In the genomic region with DNA sequence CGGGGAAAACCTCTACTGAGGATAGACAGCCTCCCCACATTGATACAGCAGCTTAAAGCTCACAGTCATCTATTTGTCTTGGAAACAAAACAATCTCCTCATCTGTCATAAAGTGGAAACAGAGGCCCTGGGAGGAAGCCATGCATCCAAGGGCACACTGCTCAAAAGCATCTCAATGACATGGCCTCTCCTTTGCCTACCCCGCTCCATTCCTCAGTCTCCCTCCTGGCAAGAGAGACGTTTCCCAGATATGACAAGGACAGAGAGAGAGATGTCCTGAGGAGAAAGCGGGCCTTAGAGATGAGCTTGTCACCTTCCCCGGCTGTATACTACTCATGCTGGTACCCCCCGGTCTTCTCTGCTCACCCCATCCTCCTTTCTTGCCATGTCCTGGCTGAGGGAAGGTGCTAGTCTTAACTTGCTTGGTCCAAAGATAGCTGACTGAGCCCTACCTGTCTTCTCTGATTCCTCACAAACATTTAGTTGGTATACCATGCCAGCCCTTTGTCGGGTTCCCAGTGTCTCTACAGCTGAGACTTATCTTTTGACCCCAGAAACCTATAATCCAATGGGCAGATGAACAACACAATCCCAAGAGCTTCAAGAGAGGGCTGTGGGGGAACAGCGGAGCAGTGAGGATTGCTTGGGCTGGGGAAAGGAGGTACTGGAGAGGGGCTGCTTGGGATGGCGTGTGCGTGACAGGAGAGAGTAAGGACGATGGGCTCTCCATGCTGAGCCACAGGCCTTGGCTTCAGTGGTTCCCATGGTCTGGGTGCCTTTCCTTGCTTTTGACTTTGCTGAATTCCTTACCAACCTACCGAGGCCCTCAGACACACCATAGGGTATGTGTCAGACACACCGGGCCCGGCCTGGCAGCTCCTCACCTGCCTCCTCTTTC, we compare ENCODE assay signal across 29 mouse cellular contexts. TPM values are rescaled to one million over a fixed set of nuclear protein-coding genes. Genes with fewer than 3 reads are reported as not detected.
DNase-seq lines count a peak whose midpoint lies in the region; ATAC-seq and TF ChIP-seq lines count a peak whose summit lies in the region.
"Had no signal": no experiment of that assay in that cellular context is flagged by ENCODE, and none has a peak within 500 bp of the region (broad histone marks: within the 10 kb centered on the region; RNA-seq: fewer than 3 reads in every experiment).

No protein-coding gene starts in this region.

- H3K4me1 ChIP-seq in hindbrain, embryonic 10.5 days (replicated peaks), result peaks cover 26% of the 10 kb centered on the region
- no peaks in the 10 kb centered on the region for H3K4me1 ChIP-seq in hindbrain, embryonic 12.5 days
- H3K4me1 ChIP-seq in megakaryocyte, embryonic 14.5 days, result peaks cover 98% of the 10 kb centered on the region
- H3K4me1 ChIP-seq in bone marrow, adult 2 months (ENCODE audit: control insufficient read depth, insufficient read depth, low read length), result peaks cover 14% of the 10 kb centered on the region
- peaks cover 16% of the 10 kb centered on the region for H3K4me1 ChIP-seq in limb, embryonic 10.5 days
- H3K4me1 ChIP-seq: embryonic facial prominence, embryonic 13.5 days; midbrain, embryonic 15.5 days had no signal

- H3K27me3 ChIP-seq in hindbrain, embryonic 10.5 days (ENCODE audit: insufficient read depth, poor library complexity, severe bottlenecking), result no peaks in the 10 kb centered on the region
- no peaks in the 10 kb centered on the region for H3K27me3 ChIP-seq in hindbrain, embryonic 12.5 days
- no peaks in the 10 kb centered on the region for H3K27me3 ChIP-seq in megakaryocyte, embryonic 14.5 days (replicated peaks)
- H3K27me3 ChIP-seq in limb, embryonic 10.5 days (ENCODE audit: low read depth, poor library complexity, severe bottlenecking), result no peaks in the 10 kb centered on the region
- H3K27me3 ChIP-seq: embryonic facial prominence, embryonic 13.5 days; midbrain, embryonic 15.5 days had no signal

- no peak for ATAC-seq in hindbrain, embryonic 12.5 days (ENCODE audit: low FRiP score)
- ATAC-seq in megakaryocyte, adult 5-6 weeks (ENCODE audit: poor library complexity, severe bottlenecking), result no peak
- ATAC-seq: forebrain, postnatal 0 days; intestine, postnatal 0 days; midbrain, embryonic 15.5 days had no signal

- TF ChIP-seq POLR2A in bone marrow, adult 2 months (IDR thresholded peaks at IDR 0.05; ENCODE audit: borderline replicate concordance, control insufficient read depth, low read depth, low read length), result no peak

- 84% methylated on average over 14 of the region's 14 CpGs for WGBS in hindbrain, embryonic 10.5 days
- 89% methylated on average over 14 of the region's 14 CpGs for WGBS in hindbrain, embryonic 12.5 days
- WGBS in bone marrow, adult 2 months, result 73% methylated on average over 14 of the region's 14 CpGs
- WGBS in limb, embryonic 10.5 days, result 90% methylated on average over 14 of the region's 14 CpGs

- H3K4me3 ChIP-seq in hindbrain, embryonic 10.5 days, result no peak overlapping the region
- H3K4me3 ChIP-seq in hindbrain, embryonic 12.5 days, result no peak overlapping the region
- H3K4me3 ChIP-seq in megakaryocyte, embryonic 14.5 days (replicated peaks), result peak overlapping the region; percentile 51
- no peak overlapping the region for H3K4me3 ChIP-seq in bone marrow, adult 2 months (replicated peaks; ENCODE audit: control insufficient read depth, low read depth, low read length)
- no peak overlapping the region for H3K4me3 ChIP-seq in limb, embryonic 10.5 days
- H3K4me3 ChIP-seq: embryonic facial prominence, embryonic 13.5 days; midbrain, embryonic 15.5 days had no signal

- no peak for DNase-seq in hindbrain, embryonic 10.5 days (ENCODE audit: low spot score)
- no peak for DNase-seq in limb, embryonic 10.5 days (ENCODE audit: low spot score)
- DNase-seq in cerebellum, adult 11-12 months, result no peak
- no peak for DNase-seq in left cerebral cortex, adult 18-20 months (ENCODE audit: low spot score in 2 of 2)
- DNase-seq: adrenal gland, postnatal 25 days; cerebellum, adult 9-10 months; cerebellum, postnatal 36 days; embryo, embryonic 11 days; forebrain, postnatal 0 days; gastrocnemius, postnatal 25 days; heart, postnatal 36 days; kidney, adult 9 months; kidney, postnatal 25 days; lung, adult 2 months; lung, postnatal 14 days; right cerebral cortex, postnatal 25 days; thymus, adult 2 months; thymus, postnatal 36 days had no signal

- no peak overlapping the region for H3K9ac ChIP-seq in hindbrain, embryonic 12.5 days
- H3K9ac ChIP-seq: embryonic facial prominence, embryonic 13.5 days; forebrain, postnatal 0 days; hindbrain, embryonic 14.5 days; midbrain, embryonic 15.5 days had no signal

- no peaks in the 10 kb centered on the region for H3K36me3 ChIP-seq in hindbrain, embryonic 10.5 days
- no peaks in the 10 kb centered on the region for H3K36me3 ChIP-seq in hindbrain, embryonic 12.5 days
- H3K36me3 ChIP-seq in megakaryocyte, embryonic 14.5 days (replicated peaks; ENCODE audit: low read length), result peaks cover 6% of the 10 kb centered on the region
- H3K36me3 ChIP-seq in limb, embryonic 10.5 days, result no peaks in the 10 kb centered on the region
- H3K36me3 ChIP-seq: embryonic facial prominence, embryonic 13.5 days; midbrain, embryonic 15.5 days had no signal

- H3K4me2 ChIP-seq in hindbrain, embryonic 12.5 days (replicated peaks), result no peak overlapping the region
- H3K4me2 ChIP-seq: embryonic facial prominence, embryonic 13.5 days; heart, embryonic 11.5 days; hindbrain, embryonic 14.5 days; midbrain, embryonic 15.5 days had no signal

- peak overlapping the region; percentile 67 for H3K27ac ChIP-seq in hindbrain, embryonic 10.5 days
- no peak overlapping the region for H3K27ac ChIP-seq in hindbrain, embryonic 12.5 days
- peak overlapping the region; percentile 86 for H3K27ac ChIP-seq in bone marrow, adult 2 months (ENCODE audit: control insufficient read depth, insufficient read depth, low read depth, low read length, poor library complexity)
- H3K27ac ChIP-seq in limb, embryonic 10.5 days, result 0 out of 2 replicates have a peak overlapping the region, but pooled peaks have one; percentile 4
- H3K27ac ChIP-seq: embryonic facial prominence, embryonic 13.5 days; hindbrain, embryonic 14.5 days; midbrain, embryonic 15.5 days had no signal

- no peaks in the 10 kb centered on the region for H3K9me3 ChIP-seq in hindbrain, embryonic 10.5 days
- H3K9me3 ChIP-seq in hindbrain, embryonic 12.5 days (replicated peaks), result no peaks in the 10 kb centered on the region
- H3K9me3 ChIP-seq in megakaryocyte, embryonic 14.5 days, result no peaks in the 10 kb centered on the region
- no peaks in the 10 kb centered on the region for H3K9me3 ChIP-seq in limb, embryonic 10.5 days (replicated peaks)
- H3K9me3 ChIP-seq: embryonic facial prominence, embryonic 13.5 days; midbrain, embryonic 15.5 days had no signal

- TF ChIP-seq CTCF in bone marrow, adult 2 months (IDR thresholded peaks at IDR 0.05; ENCODE audit: control insufficient read depth, insufficient read depth, low read length), result no peak

RNA-seq across cellular contexts. Expression of gene Spi1, which starts 3.6 kb away (rescaled TPM):
- 4.3 TPM in 2 replicates for polyA plus RNA-seq in hindbrain, embryonic 10.5 days (2016; fragmentation: Nextera tagmentation; extraction: Ambion mirVana)
- 4.2 and 4.6 TPM in 2 replicates for polyA plus RNA-seq in hindbrain, embryonic 12.5 days (2016; fragmentation: Nextera tagmentation; extraction: Ambion mirVana)
- polyA plus RNA-seq in megakaryocyte, embryonic 14.5 days (2012; ENCODE audit: insufficient read depth, low replicate concordance), result 24.1 and 123 TPM in 2 replicates
- total RNA-seq in megakaryocyte, adult 5-6 weeks (2015), result 348 and 384 TPM in 2 replicates
- 253 and 295 TPM in 2 replicates for total RNA-seq in megakaryocyte, adult 5-6 weeks (2017)
- polyA plus RNA-seq in bone marrow, adult 2 months (2011; ENCODE audit: insufficient read depth, insufficient read length, low replicate concordance, missing spikeins), result 28.0 and 65.7 TPM in 2 replicates
- polyA plus RNA-seq in limb, embryonic 10.5 days (2016; fragmentation: Nextera tagmentation; extraction: Ambion mirVana), result 2.0 and 2.6 TPM in 2 replicates
- total RNA-seq in left cerebral cortex, adult 18-20 months (2021), result 1 to 10 TPM; 3.2 to 3.6 TPM

RNA-seq across cellular contexts. Expression of gene Slc39a13, which starts 15.5 kb away (rescaled TPM):
- polyA plus RNA-seq in hindbrain, embryonic 10.5 days (2016; fragmentation: Nextera tagmentation; extraction: Ambion mirVana), result 21.3 and 25.8 TPM in 2 replicates
- 32.6 and 36.1 TPM in 2 replicates for polyA plus RNA-seq in hindbrain, embryonic 12.5 days (2016; fragmentation: Nextera tagmentation; extraction: Ambion mirVana)
- 28.0 and 30.3 TPM in 2 replicates for polyA plus RNA-seq in megakaryocyte, embryonic 14.5 days (2012; ENCODE audit: insufficient read depth, low replicate concordance)
- total RNA-seq in megakaryocyte, adult 5-6 weeks (2015), result 8.4 and 15.6 TPM in 2 replicates
- 6.5 and 10.9 TPM in 2 replicates for total RNA-seq in megakaryocyte, adult 5-6 weeks (2017)
- polyA plus RNA-seq in bone marrow, adult 2 months (2011; ENCODE audit: insufficient read depth, insufficient read length, low replicate concordance, missing spikeins), result 6.8 and 15.6 TPM in 2 replicates
- 18.1 and 31.6 TPM in 2 replicates for polyA plus RNA-seq in limb, embryonic 10.5 days (2016; fragmentation: Nextera tagmentation; extraction: Ambion mirVana)
- total RNA-seq in left cerebral cortex, adult 18-20 months (2021), result 10 to 100 TPM; 26.8 to 31.8 TPM

RNA-seq across cellular contexts. Expression of gene Psmc3, which starts 31.9 kb away (rescaled TPM):
- polyA plus RNA-seq in hindbrain, embryonic 10.5 days (2016; fragmentation: Nextera tagmentation; extraction: Ambion mirVana), result 341 and 347 TPM in 2 replicates
- polyA plus RNA-seq in hindbrain, embryonic 12.5 days (2016; fragmentation: Nextera tagmentation; extraction: Ambion mirVana), result 274 and 282 TPM in 2 replicates
- 29.3 and 127 TPM in 2 replicates for polyA plus RNA-seq in megakaryocyte, embryonic 14.5 days (2012; ENCODE audit: insufficient read depth, low replicate concordance)
- total RNA-seq in megakaryocyte, adult 5-6 weeks (2015), result 65.1 and 69.7 TPM in 2 replicates
- 226 TPM in 2 replicates for total RNA-seq in megakaryocyte, adult 5-6 weeks (2017)
- polyA plus RNA-seq in bone marrow, adult 2 months (2011; ENCODE audit: insufficient read depth, insufficient read length, low replicate concordance, missing spikeins), result 264 and 333 TPM in 2 replicates
- 359 and 373 TPM in 2 replicates for polyA plus RNA-seq in limb, embryonic 10.5 days (2016; fragmentation: Nextera tagmentation; extraction: Ambion mirVana)
- total RNA-seq in left cerebral cortex, adult 18-20 months (2021), result 100 to 1,000 TPM; 210 to 211 TPM

RNA-seq across cellular contexts. Expression of gene Mybpc3, which starts 32.2 kb away (rescaled TPM):
- polyA plus RNA-seq in hindbrain, embryonic 10.5 days (2016; fragmentation: Nextera tagmentation; extraction: Ambion mirVana), result 0.32 TPM in 1 of 2 replicates, not detected in the other
- 0.28 and 0.30 TPM in 2 replicates for polyA plus RNA-seq in hindbrain, embryonic 12.5 days (2016; fragmentation: Nextera tagmentation; extraction: Ambion mirVana)
- polyA plus RNA-seq in megakaryocyte, embryonic 14.5 days (2012; ENCODE audit: insufficient read depth, low replicate concordance), result 0.20 TPM in 1 of 2 replicates, not detected in the other
- 0.18 and 0.27 TPM in 2 replicates for total RNA-seq in megakaryocyte, adult 5-6 weeks (2015)
- total RNA-seq in megakaryocyte, adult 5-6 weeks (2017), result 0.08 and 0.44 TPM in 2 replicates
- 0.54 and 1.1 TPM in 2 replicates for polyA plus RNA-seq in bone marrow, adult 2 months (2011; ENCODE audit: insufficient read depth, insufficient read length, low replicate concordance, missing spikeins)
- polyA plus RNA-seq in limb, embryonic 10.5 days (2016; fragmentation: Nextera tagmentation; extraction: Ambion mirVana), result 0.44 and 0.49 TPM in 2 replicates
- under 1 TPM; 0.12 TPM for total RNA-seq in left cerebral cortex, adult 18-20 months (2021)
- total RNA-seq: adrenal gland, postnatal 25 days; gastrocnemius, postnatal 25 days; megakaryocyte progenitor cell, adult 5-6 weeks had no signal
- polyA plus RNA-seq: forebrain, embryonic 11.5 days; hindbrain, embryonic 14.5 days; intestine, postnatal 0 days had no signal

RNA-seq across cellular contexts. Expression of gene Rapsn, which starts 50.3 kb away (rescaled TPM):
- 0.41 and 1.7 TPM in 2 replicates for polyA plus RNA-seq in hindbrain, embryonic 10.5 days (2016; fragmentation: Nextera tagmentation; extraction: Ambion mirVana)
- 2.5 and 4.1 TPM in 2 replicates for polyA plus RNA-seq in hindbrain, embryonic 12.5 days (2016; fragmentation: Nextera tagmentation; extraction: Ambion mirVana)
- polyA plus RNA-seq in megakaryocyte, embryonic 14.5 days (2012; ENCODE audit: insufficient read depth, low replicate concordance), result 6.0 and 10.3 TPM in 2 replicates
- 0.46 and 0.47 TPM in 2 replicates for total RNA-seq in megakaryocyte, adult 5-6 weeks (2015)
- total RNA-seq in megakaryocyte, adult 5-6 weeks (2017), result 0.51 and 1.3 TPM in 2 replicates
- 2.1 and 2.4 TPM in 2 replicates for polyA plus RNA-seq in bone marrow, adult 2 months (2011; ENCODE audit: insufficient read depth, insufficient read length, low replicate concordance, missing spikeins)
- 0.30 and 1.4 TPM in 2 replicates for polyA plus RNA-seq in limb, embryonic 10.5 days (2016; fragmentation: Nextera tagmentation; extraction: Ambion mirVana)
- under 1 TPM; 0.49 to 0.70 TPM for total RNA-seq in left cerebral cortex, adult 18-20 months (2021)
